Mouse (Mus musculus) heart, postnatal 0 days (tissue): ENCODE results near the gene Pcnx.

ENCODE experiments used
- CTCF ChIP-seq: IDR thresholded peaks from 2 replicates; pipeline ENCODE4 v1.5.1; 2016; ENCODE audit warnings: antibody characterized with exemption, control low read depth, low read depth
- EP300 ChIP-seq: IDR thresholded peaks from 2 replicates; pipeline ENCODE4 v1.6.1; 2016; ENCODE audit warnings: antibody characterized with exemption, low read depth

GRCm38 (mm10) chr12:81833094-81833493 is 26.7 kb upstream of the Pcnx start:
- TF ChIP-seq EP300 (no peak), CTCF (no peak)
